Mouse (Mus musculus): ENCODE measurements around the gene Zyg11a. TPM values are rescaled to one million over a fixed set of nuclear protein-coding genes. Genes with fewer than 3 reads are reported as not detected.

The Zyg11a gene
- not detected for total RNA-seq (2023)

DNA sequence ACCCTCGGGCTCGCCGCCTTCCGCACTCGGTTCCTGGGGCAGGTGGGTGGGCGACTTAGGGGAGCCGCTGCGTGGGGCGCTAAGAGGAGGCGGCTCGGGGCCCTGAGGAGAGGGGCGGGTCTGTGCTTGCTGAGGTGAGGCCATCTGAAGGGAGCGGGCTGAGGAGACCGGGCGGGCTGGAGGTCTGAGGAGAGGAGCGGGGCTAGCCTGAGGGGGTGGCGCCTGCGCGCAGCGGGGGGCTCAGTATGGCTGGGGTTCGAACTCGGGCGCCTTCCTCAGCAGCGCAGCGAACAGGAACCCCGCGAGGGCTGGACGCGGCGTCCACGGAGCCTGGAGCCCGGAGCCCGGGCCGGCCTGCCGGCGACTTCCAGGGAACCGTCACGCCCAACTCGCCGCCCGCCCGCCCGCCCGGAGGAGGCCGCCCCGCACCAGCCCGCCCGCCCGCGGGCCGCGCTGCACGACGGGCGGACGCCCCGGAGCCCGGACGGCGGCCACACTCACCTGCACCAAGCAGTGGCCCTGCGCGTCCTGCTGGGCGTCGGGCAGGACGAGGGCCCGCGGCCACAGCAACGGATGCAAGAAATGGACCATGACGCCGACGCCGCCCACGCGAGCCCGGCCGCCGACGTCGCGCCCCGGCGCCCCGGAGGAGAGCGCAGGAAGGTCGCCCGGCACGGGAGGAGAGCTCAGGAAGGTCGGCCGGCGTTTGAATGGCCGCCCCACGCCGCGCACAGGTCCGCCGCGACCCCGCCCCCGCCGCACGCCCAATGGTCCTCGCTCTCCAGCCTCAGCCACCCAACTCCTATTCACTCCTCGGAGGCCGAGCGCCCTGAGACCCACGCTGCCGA is at the start of gene Zyg11a:
Gene Zyg11a, minus strand, starts transcription at position 717 of the 848 bp plus-strand sequence.

GRCm38 (mm10) chr4:108165152-108165895 is 52.5 kb downstream of the Zyg11a start, which contains the start of gene Echdc2:
TSS of gene Echdc2 (plus strand) at chr4:108165437.

GRCm38 (mm10) chr4:108144880-108145279 is 73.0 kb downstream of the Zyg11a start, which contains the start of gene Scp2:
TSS of gene Scp2 (minus strand) at chr4:108144998.

Other genes starting within 250 kb of the Zyg11a start
- not detected for gene Slc1a7, start 249.7 kb downstream of the Zyg11a start, total RNA-seq (2023)
- gene Podn, start 121.6 kb downstream of the Zyg11a start, total RNA-seq (2023), result under 1 TPM; 0.58 to 0.63 TPM
- 100 to 1,000 TPM; 144 to 152 TPM for gene Scp2, start 73.0 kb downstream of the Zyg11a start, total RNA-seq (2023)
- gene Echdc2, start 52.6 kb downstream of the Zyg11a start, total RNA-seq (2023), result not detected
- gene Zyg11b, start 83.0 kb upstream of the Zyg11a start, total RNA-seq (2023), result 10 to 100 TPM; 19.1 to 20.3 TPM
- gene Coa7, start 110.1 kb upstream of the Zyg11a start, total RNA-seq (2023), result 10 to 100 TPM; 11.3 to 13.7 TPM
- gene Shisal2a, start 165.3 kb upstream of the Zyg11a start, total RNA-seq (2023), result not detected
- 1 to 10 TPM in 1 of 2 experiments, under 1 TPM in 1; 0.70 to 1.3 TPM for gene Gpx7, start 188.9 kb upstream of the Zyg11a start, total RNA-seq (2023)
- gene Tut4, start 241.4 kb upstream of the Zyg11a start, total RNA-seq (2023), result 10 to 100 TPM; 51.2 to 65.8 TPM

Data from monocyte, adult 59 days (primary cell).